Mouse (Mus musculus) kidney, adult 9 months (tissue): ENCODE data around the gene Diaph3.

ENCODE experiments used
- DNase-seq: peaks from one replicate; pipeline ENCODE4 v3.0.0; 2022

Gene Diaph3

DNA sequence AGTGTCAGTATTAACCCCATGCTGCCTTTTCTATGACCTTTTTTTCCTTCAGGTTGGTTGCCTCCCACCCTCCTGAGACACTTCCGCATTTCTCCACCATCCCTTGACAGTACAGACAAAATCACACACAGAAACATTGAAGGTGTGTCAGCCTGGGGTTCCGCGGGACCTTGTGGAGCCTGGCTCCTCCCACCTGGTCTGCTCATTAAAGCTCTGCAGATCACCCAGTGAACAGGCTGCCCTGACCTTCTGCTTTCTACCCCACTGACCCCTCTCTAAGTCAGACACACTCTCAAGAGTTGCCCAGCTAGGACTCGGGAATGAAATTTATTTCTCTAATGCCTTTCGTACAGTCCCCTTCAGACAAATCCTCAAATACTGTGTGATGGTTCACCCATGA, 500.9 kb downstream of the Diaph3 start:
- no peak for DNase-seq

DNA sequence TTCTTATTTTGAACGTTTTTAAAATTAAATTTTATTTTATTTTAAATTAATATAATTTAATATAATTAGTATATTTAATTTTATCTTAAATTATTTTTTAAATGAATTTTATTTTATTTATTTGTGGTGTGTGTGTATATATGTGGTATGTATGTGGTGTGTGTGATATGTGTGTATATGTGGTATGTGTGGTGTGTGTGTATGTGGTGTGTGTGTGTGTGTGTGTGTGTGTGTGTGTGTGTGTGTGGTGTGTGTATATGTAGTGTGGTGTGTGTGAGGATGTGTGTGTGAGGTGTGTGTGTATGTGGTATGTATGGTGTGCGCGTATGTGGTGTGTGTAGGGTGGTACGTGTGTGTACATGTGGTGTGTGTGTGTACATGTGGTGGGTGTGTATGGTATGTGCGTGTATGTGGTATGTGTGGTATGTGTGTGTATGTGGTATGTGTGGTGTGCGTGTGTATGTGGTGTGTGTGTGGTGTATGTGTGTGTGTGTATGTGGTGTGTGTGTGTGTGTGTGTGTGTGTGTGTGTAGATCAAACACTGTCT, 505.4 kb downstream of the Diaph3 start:
- DNase-seq, result no peak

GRCm38 (mm10) chr14:86635052-86635451, 506.0 kb downstream of the Diaph3 start:
- no peak for DNase-seq

DNA sequence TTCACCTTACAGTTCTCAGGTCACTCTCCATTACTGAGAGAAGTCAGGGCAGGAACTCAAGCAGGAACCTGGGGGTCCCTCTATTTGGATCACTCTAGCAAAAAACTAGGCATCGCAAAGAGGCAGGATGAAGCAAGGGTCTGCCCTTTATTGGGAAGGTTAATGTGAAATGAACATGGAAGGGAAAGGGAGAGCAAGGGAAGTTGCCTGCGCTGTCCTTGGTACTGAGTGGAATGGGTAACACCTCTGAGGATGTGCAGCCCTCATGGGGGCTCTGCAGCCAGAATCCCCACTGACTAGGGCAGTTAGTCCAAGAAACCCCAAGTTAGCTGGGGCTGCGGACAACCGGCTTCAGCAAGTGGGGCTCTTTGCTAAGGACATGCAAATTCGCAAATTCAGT, 507.2 kb downstream of the Diaph3 start:
- no peak for DNase-seq

- DNase-seq, result no peak
Measured at GRCm38 (mm10) chr14:86624816-86625425, 516.1 kb downstream of the Diaph3 start.

GRCm38 (mm10) chr14:86619637-86620036, 521.4 kb downstream of the Diaph3 start:
- DNase-seq, result no peak
